Mouse (Mus musculus): Measurements from ENCODE around the gene Lmf1. TPM values are rescaled to one million over a fixed set of nuclear protein-coding genes. Genes with fewer than 3 reads are reported as not detected.

The Lmf1 gene
- polyA plus RNA-seq (2012; rRNA removed) = 20.6 and 23.5 TPM in 2 replicates

GRCm38 (mm10) chr17:25578920-25579319 is at the start of gene Lmf1:
Gene Lmf1, plus strand, starts transcription at chr17:25579085.

GRCm38 (mm10) chr17:25570648-25571452 is 8.0 kb upstream of the Lmf1 start, which contains the start of gene Sox8:
Gene Sox8, minus strand, starts transcription at chr17:25570686.

Other genes starting within 250 kb of the Lmf1 start
- gene Tpsab1, start 233.5 kb upstream of the Lmf1 start, polyA plus RNA-seq (2012; rRNA removed) = not detected in 2 replicates
- gene Tpsb2, start 212.8 kb upstream of the Lmf1 start, polyA plus RNA-seq (2012; rRNA removed) = 1.6 and 1.8 TPM in 2 replicates
- 180 and 201 TPM in 2 replicates for gene Tpsg1, start 209.8 kb upstream of the Lmf1 start, polyA plus RNA-seq (2012; rRNA removed)
- gene Cacna1h, start 145.3 kb upstream of the Lmf1 start, polyA plus RNA-seq (2012; rRNA removed) = 56.5 and 61.8 TPM in 2 replicates
- gene Tekt4, start 124.5 kb upstream of the Lmf1 start, polyA plus RNA-seq (2012; rRNA removed) = 0.16 and 0.48 TPM in 2 replicates
- 0.56 and 1.00 TPM in 2 replicates for gene Sstr5, start 81.8 kb upstream of the Lmf1 start, polyA plus RNA-seq (2012; rRNA removed)
- gene Sox8, start 8.4 kb upstream of the Lmf1 start, polyA plus RNA-seq (2012; rRNA removed) = 1.0 and 1.8 TPM in 2 replicates
- 0.17 and 0.48 TPM in 2 replicates for gene Gng13, start 138.1 kb downstream of the Lmf1 start, polyA plus RNA-seq (2012; rRNA removed)
- 9.4 and 10.7 TPM in 2 replicates for gene Chtf18, start 148.3 kb downstream of the Lmf1 start, polyA plus RNA-seq (2012; rRNA removed)
- gene Rpusd1, start 148.6 kb downstream of the Lmf1 start, polyA plus RNA-seq (2012; rRNA removed) = 37.3 and 40.1 TPM in 2 replicates
- gene Mslnl, start 157.0 kb downstream of the Lmf1 start, polyA plus RNA-seq (2012; rRNA removed) = 0.59 and 0.60 TPM in 2 replicates
- gene Msln, start 175.3 kb downstream of the Lmf1 start, polyA plus RNA-seq (2012; rRNA removed) = 5.1 and 8.6 TPM in 2 replicates
- 23.0 and 24.0 TPM in 2 replicates for gene Narfl, start 194.7 kb downstream of the Lmf1 start, polyA plus RNA-seq (2012; rRNA removed)
- gene Haghl, start 206.6 kb downstream of the Lmf1 start, polyA plus RNA-seq (2012; rRNA removed) = 42.7 and 47.9 TPM in 2 replicates
- not detected in 2 replicates for gene Ccdc78, start 207.5 kb downstream of the Lmf1 start, polyA plus RNA-seq (2012; rRNA removed)
- 140 and 190 TPM in 2 replicates for gene Fam173a, start 213.8 kb downstream of the Lmf1 start, polyA plus RNA-seq (2012; rRNA removed)
- gene AC134908.4, start 216.6 kb downstream of the Lmf1 start, polyA plus RNA-seq (2012; rRNA removed) = 0.90 and 1.5 TPM in 2 replicates
- 30.8 and 45.3 TPM in 2 replicates for gene Metrn, start 218.1 kb downstream of the Lmf1 start, polyA plus RNA-seq (2012; rRNA removed)
- gene Fbxl16, start 230.0 kb downstream of the Lmf1 start, polyA plus RNA-seq (2012; rRNA removed) = 6.1 and 6.7 TPM in 2 replicates
- gene Wdr24, start 244.5 kb downstream of the Lmf1 start, polyA plus RNA-seq (2012; rRNA removed) = 41.6 and 47.1 TPM in 2 replicates
- gene Jmjd8, start 249.8 kb downstream of the Lmf1 start, polyA plus RNA-seq (2012; rRNA removed) = 61.3 and 67.4 TPM in 2 replicates

Data from colon, adult 2 months (tissue).